Mouse (Mus musculus) bone marrow macrophage, adult 2 months (primary cell): ENCODE data around the gene Ccsap. TPM values are rescaled to one million over a fixed set of nuclear protein-coding genes. Genes with fewer than 3 reads are reported as not detected.

ENCODE experiments used
- H3K27ac ChIP-seq: 2 replicates; pipeline ENCODE4 v1.5.1; 2012; ENCODE audit warnings: low read depth, low read length; ENCODE audit not compliant: insufficient read depth
- H3K4me1 ChIP-seq: 2 replicates; pipeline ENCODE4 v1.6.1; 2012; ENCODE audit warnings: low read length; ENCODE audit not compliant: control insufficient read depth, insufficient read depth
- H3K4me3 ChIP-seq: 2 replicates; pipeline ENCODE4 v1.5.1; 2012; ENCODE audit warnings: mild to moderate bottlenecking, low read length, moderate library complexity; ENCODE audit not compliant: insufficient read depth
- CTCF ChIP-seq: IDR thresholded peaks from 2 replicates; pipeline ENCODE4 v1.5.1; 2012; ENCODE audit warnings: low read depth, mild to moderate bottlenecking, low read length, moderate library complexity
- POLR2A ChIP-seq: IDR thresholded peaks from 2 replicates; pipeline ENCODE4 v1.6.1; 2012; ENCODE audit warnings: mild to moderate bottlenecking, low read depth, low read length, borderline replicate concordance
- polyA plus RNA-seq: library from polyadenylated mRNA; stranded (reverse); fragments of >200 nt; gene quantifications from 2 replicates; pipeline ENCODE4 v1.2.4, GENCODE M21; 2012; ENCODE audit not compliant: missing spikeins, insufficient read depth, insufficient read length

The Ccsap gene
- polyA plus RNA-seq, 1 experiment = 5.9 TPM

- H3K4me1 ChIP-seq = peaks cover 22% of the 10 kb centered on the region
- H3K4me3 ChIP-seq = no peak overlapping the region
- H3K27ac ChIP-seq = no peak overlapping the region
- TF ChIP-seq POLR2A (no peak), CTCF (no peak)
Observed at GRCm38 (mm10) chr8:123801538-123801937, 58.5 kb downstream of the Ccsap start.

GRCm38 (mm10) chr8:123800867-123801266 lies 59.1 kb downstream of the Ccsap start:
- no peak overlapping the region for H3K27ac ChIP-seq
- no peak overlapping the region for H3K4me3 ChIP-seq
- no peak for TF ChIP-seq POLR2A
- no peak for TF ChIP-seq CTCF
- H3K4me1 ChIP-seq = peaks cover 22% of the 10 kb centered on the region

DNA sequence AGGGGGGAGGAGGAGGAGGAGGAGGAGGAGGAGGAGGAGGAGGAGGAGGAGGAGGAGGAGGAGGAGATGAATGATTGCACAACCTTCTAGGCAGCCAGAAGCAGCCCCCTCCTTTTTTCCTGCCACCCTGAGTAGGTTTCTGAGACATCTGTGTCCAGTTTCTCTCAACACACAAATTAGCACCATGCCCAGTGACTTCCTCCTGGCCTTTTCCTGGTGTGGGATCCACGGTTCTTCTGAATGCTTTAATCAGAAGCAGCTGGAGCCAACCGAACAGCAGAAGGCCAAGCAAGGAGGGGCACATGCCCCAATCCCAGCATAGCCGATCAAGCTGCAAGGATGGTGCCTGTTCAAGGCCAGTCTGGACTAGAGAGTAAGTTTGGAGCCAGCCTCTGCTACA lies 60.1 kb downstream of the Ccsap start:
- Histone ChIP-seq H3K4me3 (no peak overlapping the region), H3K4me1 (peaks cover 16% of the 10 kb centered on the region), H3K27ac (no peak overlapping the region)
- TF ChIP-seq CTCF (no peak), POLR2A (no peak)

DNA sequence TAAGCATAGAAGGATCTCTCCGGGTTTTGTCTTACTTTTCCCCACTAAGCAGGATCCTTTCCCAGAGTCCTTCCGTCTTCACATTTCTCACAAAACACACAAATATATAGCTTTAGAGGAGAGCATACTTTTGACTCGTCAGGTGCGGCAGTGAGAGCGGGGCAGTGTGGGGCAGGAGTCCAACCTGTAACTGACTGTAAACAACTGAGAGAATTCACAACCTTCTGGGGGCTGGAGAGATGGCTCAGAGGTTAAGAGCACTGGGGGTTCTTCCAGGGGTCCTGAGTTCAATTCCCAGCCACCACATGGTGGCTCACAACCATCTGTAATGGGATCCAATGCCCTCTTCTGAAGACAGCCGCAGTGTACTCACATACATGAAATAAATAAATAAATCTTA lies 60.6 kb downstream of the Ccsap start:
- no peak overlapping the region for H3K4me3 ChIP-seq
- TF ChIP-seq CTCF (no peak), POLR2A (no peak)
- no peak overlapping the region for H3K27ac ChIP-seq
- peaks cover 15% of the 10 kb centered on the region for H3K4me1 ChIP-seq

- Histone ChIP-seq H3K4me1 (peaks cover 4% of the 10 kb centered on the region), H3K27ac (no peak overlapping the region), H3K4me3 (no peak overlapping the region)
- TF ChIP-seq POLR2A = no peak
- TF ChIP-seq CTCF = no peak
Observed at GRCm38 (mm10) chr8:123797928-123798327, 62.1 kb downstream of the Ccsap start.

DNA sequence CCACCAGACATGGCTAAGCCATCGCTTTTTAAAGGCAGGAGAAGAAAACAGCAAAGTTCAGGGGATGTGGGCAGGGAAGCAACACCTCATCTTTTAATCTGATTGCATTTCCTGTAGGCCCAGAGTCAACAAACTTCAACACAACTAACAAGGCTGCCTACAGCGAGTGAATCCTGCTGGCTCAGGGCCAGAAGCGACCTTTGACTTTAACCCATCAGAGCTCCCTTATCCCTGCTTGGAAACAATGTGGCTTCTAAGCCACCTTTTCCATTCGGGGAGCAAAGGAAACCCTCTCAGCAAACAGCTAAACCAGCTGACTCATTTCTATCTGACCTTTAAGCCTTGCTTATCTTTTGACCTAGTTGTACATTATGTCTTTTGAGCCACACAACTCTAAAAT lies 63.3 kb downstream of the Ccsap start:
- Histone ChIP-seq H3K27ac (no peak overlapping the region), H3K4me3 (no peak overlapping the region), H3K4me1 (peaks cover 2% of the 10 kb centered on the region; the same call in 1 of the 2 replicates)
- TF ChIP-seq CTCF (no peak), POLR2A (no peak)

DNA sequence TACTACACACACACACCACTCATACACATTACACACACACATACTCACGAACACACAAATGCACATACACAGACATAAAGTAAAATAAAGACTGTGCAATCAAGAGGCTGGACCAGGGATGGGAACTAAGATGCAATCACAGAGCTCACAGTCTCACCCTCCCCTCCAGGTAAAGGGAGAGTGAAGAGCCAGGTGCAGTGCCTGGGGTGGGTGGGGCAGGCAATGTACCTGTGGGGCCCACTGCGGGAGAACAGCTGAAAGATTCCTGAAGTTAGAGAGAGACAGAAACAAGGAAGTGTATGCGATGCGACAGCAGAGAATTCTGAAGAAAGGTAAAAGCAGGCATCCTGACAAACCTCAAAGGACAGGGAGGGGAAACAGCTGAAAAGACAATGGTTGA lies 65.2 kb downstream of the Ccsap start:
- Histone ChIP-seq H3K27ac (no peak overlapping the region), H3K4me1 (no peaks in the 10 kb centered on the region), H3K4me3 (no peak overlapping the region)
- TF ChIP-seq POLR2A (no peak), CTCF (no peak)

- TF ChIP-seq CTCF (no peak), POLR2A (no peak)
- Histone ChIP-seq H3K4me3 (no peak overlapping the region), H3K4me1 (peaks cover 2% of the 10 kb centered on the region; the same call in 1 of the 2 replicates), H3K27ac (no peak overlapping the region)
Observed at GRCm38 (mm10) chr8:123793900-123794299, 66.1 kb downstream of the Ccsap start.

DNA sequence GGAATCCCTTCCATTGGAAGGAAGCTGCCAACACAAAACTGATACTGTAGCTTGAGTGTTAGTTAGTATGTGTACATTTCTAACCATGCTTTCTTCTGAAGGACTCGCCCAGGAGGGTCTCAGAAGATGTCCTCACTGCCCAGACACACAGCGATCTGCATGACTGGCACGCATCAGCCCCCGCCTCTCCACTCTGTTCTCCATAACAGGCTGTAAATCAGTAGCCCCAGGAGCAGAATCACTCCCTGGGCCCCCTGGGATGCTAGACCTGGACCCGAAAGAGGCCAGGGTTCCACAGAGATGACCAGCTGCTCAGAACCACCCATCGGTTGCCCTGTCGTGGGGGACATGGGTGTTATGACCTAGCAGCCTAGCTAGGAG lies 68.2 kb downstream of the Ccsap start:
- Histone ChIP-seq H3K4me1 (peaks cover 13% of the 10 kb centered on the region), H3K27ac (no peak overlapping the region), H3K4me3 (no peak overlapping the region)
- TF ChIP-seq CTCF = no peak
- no peak for TF ChIP-seq POLR2A

DNA sequence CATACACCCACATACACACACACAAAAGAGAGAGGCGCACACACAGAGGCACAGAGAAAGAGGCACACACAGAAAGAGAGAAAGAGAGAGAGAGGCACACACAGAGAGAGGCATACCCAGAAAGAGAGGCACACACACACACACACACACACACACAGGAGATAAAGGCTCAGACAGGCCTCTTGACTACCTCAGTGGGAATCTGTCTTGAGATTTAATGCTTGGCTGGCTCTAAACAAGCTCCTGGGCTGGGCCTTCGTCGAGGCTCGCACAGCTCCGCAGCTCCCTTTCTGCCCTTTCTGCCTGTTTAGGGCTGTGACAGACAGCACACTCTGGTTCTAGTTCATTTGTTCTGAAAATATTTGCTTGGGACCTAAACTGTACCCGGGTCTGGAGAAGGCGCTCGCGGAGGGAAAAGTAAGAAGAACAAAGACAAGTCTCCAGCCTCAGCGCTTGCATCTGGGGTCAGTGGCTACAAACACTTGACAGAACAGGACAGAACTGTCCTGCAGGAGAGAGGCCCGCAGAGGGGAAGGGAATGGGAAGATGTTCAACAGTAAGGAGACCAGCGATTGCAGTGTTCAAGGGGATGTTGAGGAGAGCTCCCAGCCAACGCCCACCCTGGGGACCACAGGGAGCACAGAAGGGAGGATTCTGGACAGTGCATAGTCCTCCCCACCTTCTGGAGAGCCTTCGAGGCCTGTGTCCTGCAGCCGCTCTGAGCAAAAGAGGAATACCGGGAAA lies 68.7 kb downstream of the Ccsap start:
- Histone ChIP-seq H3K4me1 (peaks cover 13% of the 10 kb centered on the region), H3K27ac (no peak overlapping the region), H3K4me3 (no peak overlapping the region)
- no peak for TF ChIP-seq POLR2A
- TF ChIP-seq CTCF = no peak

Other genes with a start within 250 kb of the Ccsap start
- 0.21 and 0.55 TPM in 2 replicates for gene Rhou, start 206.3 kb downstream of the Ccsap start, polyA plus RNA-seq
- gene Rab4a, start 54.2 kb downstream of the Ccsap start, polyA plus RNA-seq = 1.2 and 1.7 TPM in 2 replicates
- gene Acta1, start 34.5 kb upstream of the Ccsap start, polyA plus RNA-seq = 4.0 and 5.6 TPM in 2 replicates
- gene Nup133, start 89.1 kb upstream of the Ccsap start, polyA plus RNA-seq = 13.1 and 18.8 TPM in 2 replicates
- gene Abcb10, start 122.9 kb upstream of the Ccsap start, polyA plus RNA-seq = 7.1 TPM in 2 replicates
- 13.2 and 15.7 TPM in 2 replicates for gene Taf5l, start 161.2 kb upstream of the Ccsap start, polyA plus RNA-seq
- 3.7 TPM in 2 replicates for gene Urb2, start 161.3 kb upstream of the Ccsap start, polyA plus RNA-seq